Mouse (Mus musculus): ENCODE results near the gene Prss36.
"Not testable (repeated sequence)": the region's sequence is repeated elsewhere in the genome, so short reads cannot be mapped to it uniquely, and the experiment has no call there.

The Prss36 gene

GRCm38 (mm10) chr7:127903971-127904796, 42.3 kb downstream of the Prss36 start, which contains the start of gene Bckdk:
Bckdk (plus strand) TSS chr7:127904082.
- peak; percentile 83 for DNase-seq (ENCODE audit: low read depth, low spot score)

- DNase-seq (ENCODE audit: low read depth, low spot score), result no peak
Observed at GRCm38 (mm10) chr7:127901772-127902171, 44.8 kb downstream of the Prss36 start.

- no peak for DNase-seq (ENCODE audit: low read depth, low spot score)
Observed at GRCm38 (mm10) chr7:127899997-127900396, 46.5 kb downstream of the Prss36 start.

GRCm38 (mm10) chr7:127898179-127898956, 48.2 kb downstream of the Prss36 start:
- DNase-seq (ENCODE audit: low read depth, low spot score), result no peak

- DNase-seq (ENCODE audit: low read depth, low spot score), result no peak
Observed at GRCm38 (mm10) chr7:127897542-127897941, 49.0 kb downstream of the Prss36 start.

- peak; percentile 29 for DNase-seq (ENCODE audit: low read depth, low spot score)
Observed at GRCm38 (mm10) chr7:127896384-127896783, 50.1 kb downstream of the Prss36 start.

GRCm38 (mm10) chr7:127895891-127896290, 50.6 kb downstream of the Prss36 start:
- DNase-seq (ENCODE audit: low read depth, low spot score), result not testable (repeated sequence)

GRCm38 (mm10) chr7:127895442-127895841, 51.1 kb downstream of the Prss36 start, which contains the start of the genes Gm21974 and Vkorc1:
Gm21974 (minus strand) TSS chr7:127895454.
Vkorc1 (minus strand) TSS chr7:127895617.
- DNase-seq (ENCODE audit: low read depth, low spot score), result peak; percentile 96

- DNase-seq (ENCODE audit: low read depth, low spot score), result no peak
Observed at GRCm38 (mm10) chr7:127894480-127894879, 52.0 kb downstream of the Prss36 start.

- no peak for DNase-seq (ENCODE audit: low read depth, low spot score)
Observed at GRCm38 (mm10) chr7:127890798-127891197, 55.7 kb downstream of the Prss36 start, which contains the start of gene Prss53. Prss53 (minus strand) TSS chr7:127890970.

GRCm38 (mm10) chr7:127888821-127889220, 57.7 kb downstream of the Prss36 start:
- no peak for DNase-seq (ENCODE audit: low read depth, low spot score)

- DNase-seq (ENCODE audit: low read depth, low spot score), result no peak
Observed at GRCm38 (mm10) chr7:127887781-127888180, 58.7 kb downstream of the Prss36 start.

GRCm38 (mm10) chr7:127887191-127887590, 59.3 kb downstream of the Prss36 start:
- no peak for DNase-seq (ENCODE audit: low read depth, low spot score)

- no peak for DNase-seq (ENCODE audit: low read depth, low spot score)
Observed at GRCm38 (mm10) chr7:127886551-127886950, 60.0 kb downstream of the Prss36 start.

- DNase-seq (ENCODE audit: low read depth, low spot score), result no peak
Observed at GRCm38 (mm10) chr7:127885951-127886350, 60.6 kb downstream of the Prss36 start.
